Mouse (Mus musculus): ENCODE data around the gene Fam189a2. TPM values are rescaled to one million over a fixed set of nuclear protein-coding genes. Genes with fewer than 3 reads are reported as not detected.

The Fam189a2 gene
- polyA plus RNA-seq, 1 experiment from 2014 or later: 5.9 TPM

DNA sequence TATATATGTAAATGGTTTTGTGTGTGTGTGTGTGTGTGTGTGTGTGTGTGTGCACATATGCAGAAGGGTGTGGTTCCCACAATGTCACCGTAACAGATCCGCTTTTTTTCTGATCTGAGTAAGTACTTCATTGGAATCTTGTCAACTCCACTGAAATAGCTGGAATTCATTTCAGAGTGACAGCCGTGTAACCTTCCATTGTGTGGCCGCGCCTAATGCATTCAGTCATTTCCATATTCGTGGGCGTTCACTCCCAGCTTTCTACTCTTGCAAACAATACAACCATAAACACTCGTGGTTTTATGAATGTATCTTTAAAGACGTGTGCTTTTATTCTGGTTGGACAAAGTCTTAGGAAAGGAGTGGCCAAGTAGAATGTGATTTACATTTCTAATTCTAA lies 6.7 kb downstream of the Fam189a2 start:
- no peaks in the 10 kb centered on the region for H3K36me3 ChIP-seq
- no peak overlapping the region for H3K4me2 ChIP-seq
- no peak overlapping the region for H3K4me3 ChIP-seq
- no peaks in the 10 kb centered on the region for H3K27me3 ChIP-seq
- ATAC-seq (replicated peaks; ENCODE audit: insufficient number of reproducible peaks, insufficient read depth, low FRiP score, low read depth): no peak
- H3K4me1 ChIP-seq (replicated peaks): peaks cover 31% of the 10 kb centered on the region
- H3K9ac ChIP-seq: no peak overlapping the region
- no peaks in the 10 kb centered on the region for H3K9me3 ChIP-seq (replicated peaks)
- 51% methylated on average over 9 of the region's 9 CpGs for WGBS
- H3K27ac ChIP-seq: peak overlapping the region; percentile 80

- Histone ChIP-seq H3K9me3 (replicated peaks) (no peaks in the 10 kb centered on the region), H3K4me2 (no peak overlapping the region), H3K27me3 (no peaks in the 10 kb centered on the region), H3K36me3 (no peaks in the 10 kb centered on the region), H3K27ac (peak overlapping the region; percentile 80; the same call in 1 of the 2 replicates), H3K4me3 (no peak overlapping the region), H3K4me1 (replicated peaks) (peaks cover 31% of the 10 kb centered on the region), H3K9ac (no peak overlapping the region)
- no peak for ATAC-seq (replicated peaks; ENCODE audit: insufficient number of reproducible peaks, insufficient read depth, low FRiP score, low read depth)
- 78% methylated on average over 7 of the region's 7 CpGs for WGBS
These were observed 7.5 kb downstream of the Fam189a2 start for GRCm38 (mm10) chr19:24023351-24023750.

- no peaks in the 10 kb centered on the region for H3K36me3 ChIP-seq
- WGBS: 62% methylated on average over 3 of the region's 3 CpGs
- peaks cover 31% of the 10 kb centered on the region for H3K4me1 ChIP-seq (replicated peaks)
- no peak overlapping the region for H3K9ac ChIP-seq
- H3K27ac ChIP-seq: no peak overlapping the region
- H3K4me3 ChIP-seq: no peak overlapping the region
- H3K9me3 ChIP-seq (replicated peaks): no peaks in the 10 kb centered on the region
- H3K27me3 ChIP-seq: no peaks in the 10 kb centered on the region
- no peak for ATAC-seq (replicated peaks; ENCODE audit: insufficient number of reproducible peaks, insufficient read depth, low FRiP score, low read depth)
- H3K4me2 ChIP-seq: no peak overlapping the region
These were observed 8.0 kb downstream of the Fam189a2 start for GRCm38 (mm10) chr19:24022771-24023170.

DNA sequence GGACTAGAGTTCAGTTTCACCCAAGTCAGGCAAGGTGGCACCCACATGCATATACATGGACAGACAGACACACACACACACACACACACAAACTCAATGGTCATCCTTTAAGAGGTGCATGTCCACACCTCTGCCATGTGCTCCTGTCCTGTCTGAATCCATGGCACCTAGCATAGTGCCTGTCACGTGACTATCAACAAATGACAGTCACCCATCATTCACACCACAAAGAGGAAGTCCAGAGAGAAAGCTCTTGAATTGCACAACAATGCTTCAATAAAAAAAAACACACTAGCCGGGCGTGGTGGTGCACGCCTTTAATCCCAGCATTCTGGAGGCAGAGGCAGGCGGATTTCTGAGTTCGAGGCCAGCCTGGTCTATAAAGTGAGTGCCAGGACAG lies 8.5 kb downstream of the Fam189a2 start:
- Histone ChIP-seq H3K9me3 (replicated peaks) (no peaks in the 10 kb centered on the region), H3K4me1 (replicated peaks) (peaks cover 35% of the 10 kb centered on the region), H3K27me3 (no peaks in the 10 kb centered on the region), H3K4me2 (no peak overlapping the region), H3K4me3 (no peak overlapping the region), H3K27ac (no peak overlapping the region), H3K36me3 (no peaks in the 10 kb centered on the region), H3K9ac (no peak overlapping the region)
- 86% methylated on average over 6 of the region's 6 CpGs for WGBS
- ATAC-seq (replicated peaks; ENCODE audit: insufficient number of reproducible peaks, insufficient read depth, low FRiP score, low read depth): no peak

- Histone ChIP-seq H3K27ac (no peak overlapping the region), H3K36me3 (no peaks in the 10 kb centered on the region), H3K9ac (no peak overlapping the region), H3K4me2 (no peak overlapping the region), H3K4me1 (replicated peaks) (peaks cover 43% of the 10 kb centered on the region), H3K27me3 (no peaks in the 10 kb centered on the region), H3K9me3 (replicated peaks) (no peaks in the 10 kb centered on the region), H3K4me3 (no peak overlapping the region)
- 81% methylated on average over 3 of the region's 3 CpGs for WGBS
- no peak for ATAC-seq (replicated peaks; ENCODE audit: insufficient number of reproducible peaks, insufficient read depth, low FRiP score, low read depth)
These were observed 10.1 kb downstream of the Fam189a2 start for GRCm38 (mm10) chr19:24020736-24021135.

DNA sequence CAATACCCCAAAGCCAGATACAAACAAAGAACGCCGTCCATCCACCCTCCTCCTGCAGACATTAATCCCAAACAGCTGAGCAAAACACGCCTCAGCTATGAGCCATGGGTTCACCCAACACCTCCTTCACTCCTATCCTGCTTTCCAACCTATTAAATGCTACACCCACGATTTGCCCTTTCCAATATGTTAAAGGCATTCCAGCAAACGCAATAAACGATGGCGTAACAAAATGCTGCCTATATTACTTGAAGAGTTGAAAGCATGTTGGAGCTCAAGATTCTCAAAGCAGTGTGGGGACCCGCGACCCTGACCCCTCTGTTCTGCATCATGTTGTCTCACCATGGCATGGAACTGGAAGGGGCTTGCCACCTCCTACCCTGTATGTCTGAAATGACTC lies 11.2 kb downstream of the Fam189a2 start:
- WGBS: 89% methylated on average over 9 of the region's 9 CpGs
- Histone ChIP-seq H3K9ac (no peak overlapping the region), H3K9me3 (replicated peaks) (no peaks in the 10 kb centered on the region), H3K27me3 (no peaks in the 10 kb centered on the region), H3K36me3 (no peaks in the 10 kb centered on the region), H3K4me2 (no peak overlapping the region), H3K4me3 (no peak overlapping the region), H3K27ac (no peak overlapping the region), H3K4me1 (replicated peaks) (peaks cover 35% of the 10 kb centered on the region)
- ATAC-seq (replicated peaks; ENCODE audit: insufficient number of reproducible peaks, insufficient read depth, low FRiP score, low read depth): no peak

DNA sequence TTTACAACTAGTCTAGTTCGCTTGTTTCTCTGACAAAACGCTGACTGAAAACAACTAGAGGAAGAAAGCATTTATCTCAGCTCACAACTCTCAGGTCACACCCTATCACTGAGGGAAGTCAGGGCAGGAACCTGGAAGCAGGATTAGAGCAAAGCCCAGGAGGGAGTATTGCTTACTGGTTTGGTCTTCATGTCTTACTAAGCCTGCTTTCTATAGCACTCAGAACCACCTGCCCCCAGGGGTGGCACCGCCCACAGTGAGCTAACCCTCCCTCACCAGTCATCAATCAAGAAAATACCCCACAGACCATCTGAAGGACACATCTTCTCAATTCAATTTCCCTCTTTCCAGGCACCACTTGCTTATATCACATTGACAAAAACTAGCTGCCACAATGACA lies 12.4 kb downstream of the Fam189a2 start:
- H3K27ac ChIP-seq: peak overlapping the region; percentile 84; the same call in 1 of the 2 replicates
- H3K4me2 ChIP-seq: no peak overlapping the region
- H3K4me3 ChIP-seq: no peak overlapping the region
- H3K9ac ChIP-seq: no peak overlapping the region
- peaks cover 38% of the 10 kb centered on the region for H3K4me1 ChIP-seq (replicated peaks)
- H3K27me3 ChIP-seq: no peaks in the 10 kb centered on the region
- H3K9me3 ChIP-seq (replicated peaks): no peaks in the 10 kb centered on the region
- no peaks in the 10 kb centered on the region for H3K36me3 ChIP-seq
- 70% methylated on average over 3 of the region's 3 CpGs for WGBS
- ATAC-seq (replicated peaks; ENCODE audit: insufficient number of reproducible peaks, insufficient read depth, low FRiP score, low read depth): no peak

- H3K4me2 ChIP-seq: no peak overlapping the region
- H3K27ac ChIP-seq: peak overlapping the region; percentile 84
- no peaks in the 10 kb centered on the region for H3K9me3 ChIP-seq (replicated peaks)
- WGBS: 40% methylated on average over 3 of the region's 3 CpGs
- H3K4me3 ChIP-seq: no peak overlapping the region
- H3K27me3 ChIP-seq: no peaks in the 10 kb centered on the region
- no peaks in the 10 kb centered on the region for H3K36me3 ChIP-seq
- H3K9ac ChIP-seq: no peak overlapping the region
- peaks cover 33% of the 10 kb centered on the region for H3K4me1 ChIP-seq (replicated peaks)
- no peak for ATAC-seq (replicated peaks; ENCODE audit: insufficient number of reproducible peaks, insufficient read depth, low FRiP score, low read depth)
These were observed 12.9 kb downstream of the Fam189a2 start for GRCm38 (mm10) chr19:24017892-24018291.

- peak overlapping the region; percentile 84 for H3K27ac ChIP-seq
- WGBS: 21% methylated on average over 1 of the region's 1 CpGs
- no peak overlapping the region for H3K4me3 ChIP-seq
- no peak overlapping the region for H3K4me2 ChIP-seq
- no peak overlapping the region for H3K9ac ChIP-seq
- peaks cover 31% of the 10 kb centered on the region for H3K4me1 ChIP-seq (replicated peaks)
- H3K36me3 ChIP-seq: no peaks in the 10 kb centered on the region
- peak; percentile 65 for ATAC-seq (replicated peaks; ENCODE audit: insufficient number of reproducible peaks, insufficient read depth, low FRiP score, low read depth)
- H3K27me3 ChIP-seq: no peaks in the 10 kb centered on the region
- no peaks in the 10 kb centered on the region for H3K9me3 ChIP-seq (replicated peaks)
These were observed 13.4 kb downstream of the Fam189a2 start for GRCm38 (mm10) chr19:24017427-24017826.

- no peaks in the 10 kb centered on the region for H3K9me3 ChIP-seq (replicated peaks)
- peak overlapping the region; percentile 84 for H3K27ac ChIP-seq
- WGBS: 42% methylated on average over 3 of the region's 3 CpGs
- peaks cover 31% of the 10 kb centered on the region for H3K4me1 ChIP-seq (replicated peaks)
- no peak overlapping the region for H3K9ac ChIP-seq
- no peak overlapping the region for H3K4me2 ChIP-seq
- H3K4me3 ChIP-seq: no peak overlapping the region
- no peaks in the 10 kb centered on the region for H3K36me3 ChIP-seq
- no peaks in the 10 kb centered on the region for H3K27me3 ChIP-seq
- peak; percentile 38 for ATAC-seq (replicated peaks; ENCODE audit: insufficient number of reproducible peaks, insufficient read depth, low FRiP score, low read depth)
These were observed 14.0 kb downstream of the Fam189a2 start for GRCm38 (mm10) chr19:24016706-24017386.

- H3K36me3 ChIP-seq: no peaks in the 10 kb centered on the region
- H3K9ac ChIP-seq: no peak overlapping the region
- no peak for ATAC-seq (replicated peaks; ENCODE audit: insufficient number of reproducible peaks, insufficient read depth, low FRiP score, low read depth)
- H3K27me3 ChIP-seq: no peaks in the 10 kb centered on the region
- no peak overlapping the region for H3K27ac ChIP-seq
- H3K4me3 ChIP-seq: no peak overlapping the region
- peaks cover 34% of the 10 kb centered on the region for H3K4me1 ChIP-seq (replicated peaks)
- no peak overlapping the region for H3K4me2 ChIP-seq
- no peaks in the 10 kb centered on the region for H3K9me3 ChIP-seq (replicated peaks)
- 79% methylated on average over 3 of the region's 3 CpGs for WGBS
These were observed 17.6 kb downstream of the Fam189a2 start for GRCm38 (mm10) chr19:24013241-24013640.

- Histone ChIP-seq H3K27me3 (no peaks in the 10 kb centered on the region), H3K9me3 (replicated peaks) (no peaks in the 10 kb centered on the region)
These were observed 18.3 kb downstream of the Fam189a2 start for GRCm38 (mm10) chr19:24012479-24012878.

More at GRCm38 (mm10) chr19:24012479-24012878, 18.3 kb downstream of the Fam189a2 start:
- H3K4me3 ChIP-seq: no peak overlapping the region
- H3K27ac ChIP-seq: no peak overlapping the region
- H3K9ac ChIP-seq: no peak overlapping the region
- ATAC-seq (replicated peaks; ENCODE audit: insufficient number of reproducible peaks, insufficient read depth, low FRiP score, low read depth): no peak
- WGBS: 93% methylated on average over 8 of the region's 8 CpGs
- H3K4me1 ChIP-seq (replicated peaks): peaks cover 34% of the 10 kb centered on the region
- H3K4me2 ChIP-seq: no peak overlapping the region
- H3K36me3 ChIP-seq: no peaks in the 10 kb centered on the region

All from heart, embryonic 15.5 days (tissue).